Mouse (Mus musculus) lung, adult 2 months (tissue): ENCODE results near the gene Wwox. TPM values are rescaled to one million over a fixed set of nuclear protein-coding genes. Genes with fewer than 3 reads are reported as not detected.

Experiments used
- DNase-seq: peaks from one replicate; pipeline ENCODE4 v3.0.0; 2022
- H3K4me1 ChIP-seq: fragments of 200-500 bp; 2 replicates; pipeline ENCODE4 v1.6.1; 2011; ENCODE audit warnings: low read length; ENCODE audit not compliant: control insufficient read depth, insufficient read depth
- H3K4me3 ChIP-seq: fragments of 200-500 bp; replicated peaks from 2 replicates; pipeline ENCODE3; 2011; ENCODE audit warnings: low read depth, mild to moderate bottlenecking, control low read depth, low read length; ENCODE audit errors: extremely low read depth
- CTCF ChIP-seq: fragments of 200-500 bp; IDR thresholded peaks from 2 replicates; pipeline ENCODE4 v1.5.1; 2011; ENCODE audit warnings: mild to moderate bottlenecking, low read length, control low read depth; ENCODE audit not compliant: insufficient read depth
- POLR2A ChIP-seq: fragments of 200-500 bp; IDR thresholded peaks from 2 replicates; pipeline ENCODE4 v1.6.1; 2011; ENCODE audit warnings: low read depth, mild to moderate bottlenecking, control low read depth, low read length, borderline replicate concordance; ENCODE audit errors: extremely low read depth
- WGBS: fragments of 180-500 bp; shearing (Covaris S2); methylation state at CpG from one replicate; pipeline ENCODE4 v1.1.7; 2018; 5-methylcytosine and 5-hydroxymethylcytosine counted together
- polyA plus RNA-seq: library from polyadenylated mRNA; depleted of rRNA; stranded (reverse); fragments of >200 nt; gene quantifications from 2 replicates; pipeline ENCODE4 v1.2.3, GENCODE M21; 2012

The Wwox gene
- polyA plus RNA-seq, 1 experiment, result 8.5 TPM

GRCm38 (mm10) chr8:115009897-115010768 lies 570.7 kb downstream of the Wwox start:
- 40% methylated on average over 9 of the region's 9 CpGs for WGBS
- no peak for DNase-seq
- TF ChIP-seq CTCF, result no peak
- TF ChIP-seq POLR2A, result no peak

GRCm38 (mm10) chr8:115010769-115011073 lies 571.3 kb downstream of the Wwox start:
- WGBS, result 63% methylated on average over 9 of the region's 9 CpGs
- TF ChIP-seq POLR2A (no peak), CTCF (no peak)
- no peak for DNase-seq

More at GRCm38 (mm10) chr8:115009897-115010768, 570.7 kb downstream of the Wwox start:
- Histone ChIP-seq H3K4me1 (no peaks in the 10 kb centered on the region), H3K4me3 (no peak overlapping the region)

DNA sequence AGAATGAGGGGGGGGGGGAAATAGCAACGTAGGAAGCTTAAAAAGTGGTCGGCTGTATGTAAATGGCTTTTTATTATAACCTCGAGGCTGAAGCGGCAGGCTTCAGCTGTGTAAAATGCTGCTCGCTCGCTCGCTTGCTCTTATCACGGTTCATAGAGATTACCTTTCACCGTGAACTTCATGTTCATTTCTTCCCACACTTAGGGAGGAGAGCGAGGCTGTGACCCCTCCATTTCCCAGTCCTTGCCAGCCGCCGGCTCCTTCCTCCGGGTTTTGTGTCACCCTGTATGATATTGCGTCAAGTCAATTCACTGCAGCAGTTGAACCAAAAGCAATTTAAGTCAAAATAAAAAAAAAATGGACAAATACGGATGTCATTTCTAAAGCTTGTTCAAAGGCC lies 580.2 kb downstream of the Wwox start:
- Histone ChIP-seq H3K4me3 (no peak overlapping the region), H3K4me1 (no peaks in the 10 kb centered on the region)
- DNase-seq, result no peak
- 62% methylated on average over 15 of the region's 15 CpGs for WGBS
- no peak for TF ChIP-seq POLR2A
- no peak for TF ChIP-seq CTCF

More at GRCm38 (mm10) chr8:115010769-115011073, 571.3 kb downstream of the Wwox start:
- H3K4me3 ChIP-seq, result no peak overlapping the region
- H3K4me1 ChIP-seq, result no peaks in the 10 kb centered on the region

DNA sequence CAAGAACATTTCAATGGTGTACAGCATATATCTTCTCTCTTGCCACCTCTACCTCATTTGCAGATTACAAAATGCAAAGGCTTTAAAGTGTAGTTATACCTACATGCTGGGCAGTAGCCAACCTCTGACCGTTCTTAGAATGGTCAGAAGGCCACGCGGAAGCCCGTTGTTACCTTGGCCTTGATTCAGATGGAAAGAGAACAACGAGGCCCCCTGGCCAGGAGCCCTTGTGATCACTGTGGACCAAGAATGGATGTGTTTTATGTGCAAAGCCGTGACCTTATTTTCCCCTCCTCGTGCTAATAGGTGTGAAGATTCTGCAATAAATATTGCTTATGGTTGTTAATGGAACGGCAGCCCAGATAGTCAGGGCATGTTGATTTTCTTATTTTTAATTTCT lies 582.3 kb downstream of the Wwox start:
- Histone ChIP-seq H3K4me1 (no peaks in the 10 kb centered on the region), H3K4me3 (no peak overlapping the region)
- TF ChIP-seq POLR2A (no peak), CTCF (no peak)
- no peak for DNase-seq
- WGBS, result 76% methylated on average over 8 of the region's 8 CpGs

DNA sequence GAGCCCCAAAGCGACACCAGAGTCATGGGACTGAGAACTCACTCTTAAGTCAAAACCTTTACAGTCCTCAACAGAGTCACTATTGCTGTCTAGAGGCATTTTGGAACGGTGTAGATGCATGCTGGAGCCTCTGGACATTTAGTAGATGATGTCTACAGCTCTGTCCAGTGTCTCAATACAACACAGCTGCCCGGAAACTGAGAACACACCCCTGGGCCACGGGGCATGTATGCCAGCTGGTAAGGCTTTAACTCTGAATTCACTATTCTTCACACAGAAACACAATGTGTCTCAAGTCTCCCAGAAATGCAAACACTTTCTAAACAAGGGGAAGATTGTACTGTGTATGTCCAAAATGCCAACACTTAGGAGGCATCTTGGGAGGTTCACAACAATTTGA lies 584.6 kb downstream of the Wwox start:
- TF ChIP-seq CTCF (no peak), POLR2A (no peak)
- WGBS, result 76% methylated on average over 4 of the region's 4 CpGs
- DNase-seq, result no peak
- no peaks in the 10 kb centered on the region for H3K4me1 ChIP-seq
- no peak overlapping the region for H3K4me3 ChIP-seq

DNA sequence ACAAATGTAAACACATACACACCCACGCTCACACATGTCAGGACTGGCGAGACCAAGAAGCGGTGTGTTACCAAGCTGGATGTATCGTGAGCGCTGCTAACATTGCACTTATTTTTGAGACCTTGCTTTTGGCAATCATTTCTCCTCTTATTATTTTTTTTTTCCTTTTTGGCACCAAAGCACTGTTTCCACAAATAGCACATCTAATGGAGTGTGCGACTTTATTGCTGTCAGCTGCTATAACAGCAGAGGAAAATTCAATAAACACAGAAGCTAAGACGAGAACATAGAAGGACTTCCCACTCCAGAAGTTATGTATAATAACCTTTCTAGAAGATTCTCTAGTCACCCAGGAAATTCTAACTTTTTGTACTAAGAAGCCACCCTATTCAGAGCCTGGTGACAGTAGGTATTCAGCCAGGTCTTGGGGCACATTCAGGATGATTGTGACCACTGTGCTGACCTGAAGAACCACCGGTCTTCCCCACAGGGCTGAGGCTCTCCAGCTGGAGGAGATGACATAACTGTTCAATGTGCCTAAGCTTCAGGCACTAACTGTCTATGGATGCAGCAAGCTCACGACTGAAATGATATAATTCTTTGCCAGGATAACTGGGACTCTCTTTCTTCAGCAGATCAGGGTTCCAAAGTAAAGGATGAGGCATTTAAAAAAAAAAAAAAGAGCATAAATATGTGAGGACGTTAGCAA lies 586.1 kb downstream of the Wwox start:
- TF ChIP-seq CTCF, result no peak
- no peak for TF ChIP-seq POLR2A
- no peaks in the 10 kb centered on the region for H3K4me1 ChIP-seq
- 60% methylated on average over 10 of the region's 10 CpGs for WGBS
- no peak overlapping the region for H3K4me3 ChIP-seq
- no peak for DNase-seq

GRCm38 (mm10) chr8:115026201-115026600 lies 586.7 kb downstream of the Wwox start:
- no peak for DNase-seq
- WGBS, result 78% methylated on average over 7 of the region's 7 CpGs
- H3K4me1 ChIP-seq, result no peaks in the 10 kb centered on the region
- TF ChIP-seq CTCF (no peak), POLR2A (no peak)
- H3K4me3 ChIP-seq, result no peak overlapping the region

- Histone ChIP-seq H3K4me1 (no peaks in the 10 kb centered on the region), H3K4me3 (no peak overlapping the region)
- 43% methylated on average over 1 of the region's 1 CpGs for WGBS
- no peak for DNase-seq
- TF ChIP-seq CTCF (no peak), POLR2A (no peak)
Measured at GRCm38 (mm10) chr8:115033194-115033593, 593.7 kb downstream of the Wwox start.

- 77% methylated on average over 9 of the region's 9 CpGs for WGBS
- no peak for DNase-seq
- H3K4me1 ChIP-seq, result no peaks in the 10 kb centered on the region
- H3K4me3 ChIP-seq, result no peak overlapping the region
- TF ChIP-seq POLR2A, result no peak
Measured at GRCm38 (mm10) chr8:115036016-115036415, 596.6 kb downstream of the Wwox start.

- Histone ChIP-seq H3K4me3 (no peak overlapping the region), H3K4me1 (no peaks in the 10 kb centered on the region)
- 62% methylated on average over 4 of the region's 4 CpGs for WGBS
- no peak for TF ChIP-seq POLR2A
- TF ChIP-seq CTCF, result no peak
- DNase-seq, result no peak
Measured at GRCm38 (mm10) chr8:115038426-115038825, 599.0 kb downstream of the Wwox start.
